Mouse (Mus musculus): Measurements from ENCODE around the gene Taco1.

DNA sequence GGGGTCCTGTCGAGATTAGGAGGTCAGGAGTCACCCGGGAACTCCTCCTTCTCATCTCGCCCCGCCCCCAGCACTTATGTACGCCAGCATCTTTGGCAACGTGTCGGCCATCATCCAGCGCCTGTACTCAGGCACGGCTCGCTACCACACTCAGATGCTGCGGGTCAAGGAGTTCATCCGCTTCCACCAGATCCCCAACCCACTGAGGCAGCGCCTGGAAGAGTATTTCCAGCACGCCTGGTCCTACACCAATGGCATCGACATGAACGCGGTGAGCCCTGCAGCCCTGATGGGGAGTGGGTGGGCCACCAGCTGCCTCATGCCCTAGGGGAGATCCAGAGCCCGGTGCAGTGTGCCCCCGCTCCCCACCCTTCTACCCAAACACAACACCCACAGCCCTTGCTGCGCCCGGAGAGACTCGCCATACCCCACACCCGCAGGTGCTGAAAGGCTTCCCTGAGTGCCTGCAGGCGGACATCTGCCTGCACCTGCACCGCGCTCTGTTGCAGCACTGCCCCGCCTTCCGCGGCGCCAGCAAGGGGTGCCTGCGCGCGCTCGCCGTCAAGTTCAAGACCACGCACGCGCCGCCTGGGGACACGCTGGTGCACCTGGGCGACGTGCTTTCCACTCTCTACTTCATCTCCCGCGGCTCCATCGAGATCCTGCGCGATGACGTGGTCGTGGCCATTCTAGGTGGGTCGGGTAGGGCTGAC, 45.7 kb upstream of the Taco1 start:
- TF ChIP-seq CTCF (IDR thresholded peaks at IDR 0.05; ENCODE audit: low read depth): no peak
- no peak for TF ChIP-seq EP300 (optimal IDR thresholded peaks at IDR 0.05)
